Mouse (Mus musculus) MEL (cell line): Measurements from ENCODE around the gene Tuba1b.

ENCODE experiments used
- BHLHE40 ChIP-seq: IDR thresholded peaks from 2 replicates; pipeline ENCODE4 v1.6.1; 2012; ENCODE audit warnings: low read depth, mild to moderate bottlenecking, inconsistent platforms, low read length, improper control_type of control experiment, borderline replicate concordance
- CTCF ChIP-seq, 3 experiments: IDR thresholded peaks in 2 of 3; conservative IDR thresholded peaks in 1 of 3; 2 replicates each; pipeline ENCODE4 v1.5.1; 2011 to 2012; ENCODE audit warnings: low read length in 3 of 3, low read depth in 2 of 3, mild to moderate bottlenecking in 2 of 3, improper control_type of control experiment in 1 of 3, inconsistent platforms in 1 of 3, mixed read lengths in 1 of 3, moderate library complexity in 1 of 3; ENCODE audit not compliant: control insufficient read depth in 1 of 3, insufficient read depth in 1 of 3, poor library complexity in 1 of 3, severe bottlenecking in 1 of 3
- EP300 ChIP-seq, 2 experiments: IDR thresholded peaks; 2 replicates each; pipeline ENCODE4 v1.6.1; 2011; ENCODE audit warnings: improper control_type of control experiment in 2 of 2, low read length in 2 of 2, low read depth in 1 of 2, mild to moderate bottlenecking in 1 of 2
- GATA1 ChIP-seq: IDR thresholded peaks from 2 replicates; pipeline ENCODE4 v1.6.1; 2011; ENCODE audit warnings: low read depth, low read length, improper control_type of control experiment
- KAT2A ChIP-seq: conservative IDR thresholded peaks from 2 replicates; pipeline ENCODE4 v1.6.1; 2012; ENCODE audit warnings: low read depth, low read length, improper control_type of control experiment, inconsistent platforms
- MYC ChIP-seq: IDR thresholded peaks from 2 replicates; pipeline ENCODE4 v1.6.1; 2011; ENCODE audit warnings: low read depth, mild to moderate bottlenecking, low read length, improper control_type of control experiment, moderate library complexity
- POLR2A ChIP-seq, 2 experiments: IDR thresholded peaks; 2 replicates each; pipeline ENCODE4 v1.6.1; 2011 to 2012; ENCODE audit warnings: low read length in 2 of 2, mild to moderate bottlenecking in 2 of 2, control low read depth in 1 of 2, improper control_type of control experiment in 1 of 2, low read depth in 1 of 2, moderate library complexity in 1 of 2; ENCODE audit not compliant: control insufficient read depth in 1 of 2, insufficient read depth in 1 of 2, poor library complexity in 1 of 2
- USF1 ChIP-seq: IDR thresholded peaks from 2 replicates; pipeline ENCODE4 v1.6.1; 2014; ENCODE audit warnings: low read depth, mild to moderate bottlenecking, inconsistent platforms, low read length, improper control_type of control experiment, moderate library complexity

DNA sequence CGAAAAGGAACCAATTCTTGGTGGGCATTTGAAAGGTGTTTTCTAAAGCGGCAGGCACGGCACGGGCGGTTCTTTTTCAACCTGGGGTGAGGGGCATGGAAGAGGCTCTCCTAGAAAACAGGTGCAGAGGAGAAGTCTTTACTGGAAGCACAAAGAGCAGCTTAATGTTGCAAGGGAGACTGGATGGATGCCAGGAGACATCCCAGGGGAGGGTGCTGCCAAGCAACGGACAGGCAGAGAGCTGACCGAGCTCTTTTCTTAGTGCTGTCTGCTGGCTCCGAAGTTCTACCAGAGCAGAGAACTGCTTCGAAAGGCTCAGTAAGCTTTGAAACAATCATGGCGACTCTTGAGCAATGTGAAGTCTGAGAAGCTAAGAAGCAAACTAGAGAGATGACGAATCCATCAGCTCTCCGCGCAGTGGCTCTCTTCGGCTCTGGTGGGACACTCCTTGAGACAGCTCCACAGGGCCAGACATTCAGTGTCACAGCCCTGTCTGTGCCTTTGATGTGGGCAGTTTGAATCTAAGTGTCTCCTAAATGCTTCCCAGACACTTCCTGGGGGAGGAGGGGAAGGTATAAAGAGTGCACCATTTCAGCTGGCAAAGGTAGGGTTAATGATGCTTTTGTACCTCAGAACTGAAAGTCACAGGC lies 43.5 kb upstream of the Tuba1b start:
- no peak for TF ChIP-seq MYC
- no peak for TF ChIP-seq EP300 (IDR thresholded peaks at IDR 0.05; ENCODE audit: low read depth in 1 of 2, low read length in 2 of 2)
- no peak for TF ChIP-seq POLR2A (IDR thresholded peaks at IDR 0.05; ENCODE audit: control insufficient read depth in 1 of 2, insufficient read depth in 1 of 2, low read depth in 1 of 2, low read length in 2 of 2, poor library complexity in 1 of 2)
- no peak for TF ChIP-seq BHLHE40
- TF ChIP-seq CTCF (IDR thresholded peaks at IDR 0.05 in 2 of 3, conservative IDR thresholded peaks at IDR 0.05 in 1 of 3; ENCODE audit: control insufficient read depth in 1 of 3, insufficient read depth in 1 of 3, low read depth in 2 of 3, low read length in 3 of 3, poor library complexity in 1 of 3, severe bottlenecking in 1 of 3): no peak
- no peak for TF ChIP-seq GATA1
- no peak for TF ChIP-seq KAT2A
- no peak for TF ChIP-seq USF1
